Mouse (Mus musculus): ENCODE results near the gene Etl4.
A peak's percentile ranks its signal among the peaks of the same experiment; 100 is the strongest.

- TF ChIP-seq CTCF (IDR thresholded peaks at IDR 0.05; ENCODE audit: extremely low read depth, insufficient read length, insufficient replicate concordance, low read depth, low read length), result peak; percentile 61; the same call in 1 of the 2 replicates
- no peak for TF ChIP-seq POLR2A (IDR thresholded peaks at IDR 0.05; ENCODE audit: low read depth, low read length)
These were observed 9.6 kb downstream of the Etl4 start for GRCm38 (mm10) chr2:19919190-19919589.

All from small intestine, adult 2 months (tissue).